Mouse (Mus musculus) thymus, adult 2 months (tissue): Measurements from ENCODE around the gene Tpo.

ENCODE experiments used
- CTCF ChIP-seq: fragments of 200-500 bp; IDR thresholded peaks from 2 replicates; pipeline ENCODE4 v1.5.1; 2012; ENCODE audit warnings: mild to moderate bottlenecking, control low read depth, low read length, moderate library complexity, borderline replicate concordance; ENCODE audit not compliant: control insufficient read depth, poor library complexity, insufficient read depth; ENCODE audit errors: extremely low read depth
- POLR2A ChIP-seq: fragments of 200-500 bp; IDR thresholded peaks from 2 replicates; pipeline ENCODE4 v1.6.1; 2012; ENCODE audit warnings: mild to moderate bottlenecking, low read length, control low read depth, moderate library complexity; ENCODE audit not compliant: control insufficient read depth, poor library complexity, insufficient read depth; ENCODE audit errors: extremely low read depth

- TF ChIP-seq POLR2A: no peak
- TF ChIP-seq CTCF: no peak
Measured at GRCm38 (mm10) chr12:30076316-30076715, 56.1 kb downstream of the Tpo start.
